Mouse (Mus musculus): ENCODE measurements around the gene B230307C23Rik. TPM values are rescaled to one million over a fixed set of nuclear protein-coding genes. Genes with fewer than 3 reads are reported as not detected.
"Not testable (repeated sequence)": the region's sequence is repeated elsewhere in the genome, so short reads cannot be mapped to it uniquely, and the experiment has no call there.

Gene B230307C23Rik
- polyA plus RNA-seq (2012; rRNA removed), result 7.1 and 8.2 TPM in 2 replicates

DNA sequence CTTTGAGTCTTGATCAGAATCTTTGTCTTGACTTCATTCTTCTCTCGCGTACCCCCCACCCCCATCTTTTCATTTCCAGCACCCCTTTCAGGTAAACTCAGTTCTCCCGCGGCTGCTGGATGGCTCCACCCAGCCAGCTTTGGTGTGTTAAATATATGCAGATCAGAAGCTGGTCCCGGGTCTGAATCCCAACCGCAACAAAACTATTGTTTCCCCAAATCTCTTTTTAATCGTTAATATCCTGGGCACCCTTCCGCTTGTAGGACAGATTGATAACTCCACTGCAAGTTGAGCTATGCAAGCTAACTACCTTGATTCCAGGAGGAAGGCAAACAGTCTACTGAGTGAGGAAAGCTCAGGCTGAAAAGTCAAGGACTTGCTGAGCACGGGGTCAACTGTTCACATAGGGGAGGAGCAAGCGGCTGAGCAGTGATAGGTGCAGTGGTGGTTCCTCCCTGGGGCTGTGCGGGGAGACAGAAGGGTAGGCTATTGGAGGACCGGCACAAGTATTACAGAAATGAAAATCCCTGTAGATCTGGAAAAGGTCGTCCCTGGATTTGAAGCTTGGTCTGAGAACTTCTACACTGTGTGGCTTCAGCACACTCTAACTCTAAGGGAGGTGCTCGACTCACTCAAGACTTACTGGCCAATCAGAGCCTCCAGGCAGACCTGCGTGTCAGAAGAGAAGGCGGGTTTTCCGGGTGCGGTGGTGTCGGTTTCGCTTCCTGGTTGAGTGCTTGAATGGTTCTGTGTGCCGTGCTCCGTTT, at the start of gene B230307C23Rik:
B230307C23Rik (plus strand) TSS at position 700 of the 767 bp plus-strand sequence.
- peak; percentile 88 for DNase-seq (ENCODE audit: low read depth, low spot score)
- 2% methylated on average over 22 of the region's 22 CpGs for WGBS

GRCm38 (mm10) chr16:97948836-97949235, 48.3 kb upstream of the B230307C23Rik start:
- DNase-seq (ENCODE audit: low read depth, low spot score), result no peak
- WGBS, result 80% methylated on average over 4 of the region's 4 CpGs

GRCm38 (mm10) chr16:97950061-97950460, 47.1 kb upstream of the B230307C23Rik start:
- WGBS, result 98% methylated on average over 8 of the region's 8 CpGs

GRCm38 (mm10) chr16:97952371-97952770, 44.7 kb upstream of the B230307C23Rik start:
- 95% methylated on average over 4 of the region's 4 CpGs for WGBS
- DNase-seq (ENCODE audit: low read depth, low spot score), result no peak

More at GRCm38 (mm10) chr16:97950061-97950460, 47.1 kb upstream of the B230307C23Rik start:
- DNase-seq (ENCODE audit: low read depth, low spot score), result no peak

- 90% methylated on average over 9 of the region's 9 CpGs for WGBS
- no peak for DNase-seq (ENCODE audit: low read depth, low spot score)
Measured at GRCm38 (mm10) chr16:97952801-97953200, 44.3 kb upstream of the B230307C23Rik start.

DNA sequence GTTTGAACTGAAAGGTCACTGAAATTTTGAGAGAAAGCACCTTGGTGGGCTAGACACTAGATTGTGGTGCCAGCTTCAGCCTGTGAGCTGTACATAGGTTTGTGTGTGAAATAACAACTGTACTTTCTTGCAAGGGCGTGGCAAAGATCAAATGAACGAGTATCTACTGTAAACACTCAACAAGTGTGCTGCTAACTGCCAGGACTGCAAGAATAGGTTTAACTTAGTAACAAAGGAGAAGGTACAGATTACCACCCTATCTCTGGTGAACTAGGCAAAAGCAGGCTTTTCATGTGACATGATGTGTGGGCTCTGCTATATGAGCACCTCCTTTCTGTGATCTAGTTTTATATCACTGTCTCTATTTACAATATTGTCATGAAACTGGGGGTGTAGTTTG, 43.8 kb upstream of the B230307C23Rik start:
- no peak for DNase-seq (ENCODE audit: low read depth, low spot score)
- 46% methylated on average over 2 of the region's 2 CpGs for WGBS

GRCm38 (mm10) chr16:97956011-97956410, 41.1 kb upstream of the B230307C23Rik start:
- no peak for DNase-seq (ENCODE audit: low read depth, low spot score)
- WGBS, result 78% methylated on average over 2 of the region's 2 CpGs

GRCm38 (mm10) chr16:97957626-97958025, 39.5 kb upstream of the B230307C23Rik start:
- no peak for DNase-seq (ENCODE audit: low read depth, low spot score)

DNA sequence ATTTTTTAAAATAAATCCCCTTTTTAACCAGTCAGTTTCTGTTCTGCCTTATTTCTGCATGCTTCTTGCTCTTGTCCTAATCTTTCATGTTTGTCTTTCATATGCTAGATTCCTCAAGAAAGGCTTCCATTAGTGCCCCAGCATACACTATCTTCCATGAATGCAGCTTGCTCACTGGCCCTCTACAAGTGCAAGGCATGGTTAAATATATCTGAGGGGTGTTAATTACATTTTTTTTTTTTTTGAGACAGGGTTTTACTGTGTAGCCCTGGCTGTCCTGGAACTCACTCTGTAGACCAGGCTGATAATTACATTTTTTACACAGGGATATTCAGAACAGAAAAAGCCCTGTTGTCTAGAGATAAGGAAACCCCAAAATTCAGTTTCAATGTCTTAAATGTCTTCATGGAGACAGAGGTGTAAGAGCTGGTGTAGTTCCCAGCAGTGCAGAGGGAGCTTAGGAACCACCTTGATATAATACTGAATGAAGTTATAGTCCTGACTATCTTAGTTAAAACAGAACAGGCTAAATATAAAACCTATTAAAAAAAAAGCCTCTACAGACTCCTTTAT, 38.6 kb upstream of the B230307C23Rik start:
- no peak for DNase-seq (ENCODE audit: low read depth, low spot score)

GRCm38 (mm10) chr16:97960348-97960747, 36.8 kb upstream of the B230307C23Rik start:
- DNase-seq (ENCODE audit: low read depth, low spot score), result no peak
- WGBS, result 92% methylated on average over 3 of the region's 3 CpGs

DNA sequence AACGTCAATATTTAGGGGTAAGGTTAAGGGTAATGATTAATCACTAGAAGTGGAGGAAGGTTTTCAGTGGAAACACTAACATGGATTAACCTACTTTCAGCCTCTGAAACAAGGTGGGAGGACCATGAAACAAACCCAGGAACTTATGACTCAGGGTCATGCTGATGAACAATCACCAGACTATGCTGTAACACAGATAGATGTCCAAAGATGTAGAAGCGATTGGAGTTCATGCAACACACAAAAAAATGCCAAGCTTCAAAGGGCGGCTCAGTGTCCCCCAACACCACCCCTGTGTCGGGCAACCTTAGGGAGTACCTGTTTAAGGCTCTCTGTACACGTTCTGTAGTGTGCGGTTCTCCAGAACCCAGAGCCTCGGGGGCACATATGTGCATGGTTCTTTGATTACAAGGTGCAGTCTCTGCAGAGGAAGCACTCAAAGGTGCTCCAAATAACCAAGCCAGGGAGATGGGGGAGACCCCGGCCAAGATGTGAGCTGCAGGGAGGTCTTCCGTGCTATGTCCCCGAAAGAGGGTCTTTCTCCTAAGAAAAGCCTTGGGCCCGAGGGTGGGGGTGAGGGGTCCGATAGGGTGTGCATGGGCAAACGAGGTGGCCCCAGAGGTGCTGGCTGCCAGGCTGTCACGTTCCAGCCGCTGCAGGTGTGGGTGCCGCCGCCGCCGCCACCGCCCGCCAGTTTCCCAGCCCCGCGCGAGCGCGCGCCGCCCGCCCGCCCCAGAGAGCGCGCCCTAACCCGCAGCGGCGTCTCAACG, 35.5 kb upstream of the B230307C23Rik start:
- WGBS, result 1% methylated on average over 36 of the region's 36 CpGs
- DNase-seq (ENCODE audit: low read depth, low spot score), result no peak

GRCm38 (mm10) chr16:97962151-97962948, 34.8 kb upstream of the B230307C23Rik start, which contains the start of the genes C2cd2 and Zbtb21:
TSS of gene C2cd2 (minus strand) at chr16:97962598.
TSS of gene Zbtb21 (minus strand) at chr16:97962622.
- peak; percentile 89 for DNase-seq (ENCODE audit: low read depth, low spot score)
- under 1% methylated on average over 78 of the region's 78 CpGs for WGBS

- 81% methylated on average over 3 of the region's 3 CpGs for WGBS
- DNase-seq (ENCODE audit: low read depth, low spot score), result no peak
Measured at GRCm38 (mm10) chr16:97963956-97964540, 33.1 kb upstream of the B230307C23Rik start.

GRCm38 (mm10) chr16:97977277-97977676, 19.8 kb upstream of the B230307C23Rik start:
- DNase-seq (ENCODE audit: low read depth, low spot score), result no peak
- 63% methylated on average over 1 of the region's 1 CpGs for WGBS

DNA sequence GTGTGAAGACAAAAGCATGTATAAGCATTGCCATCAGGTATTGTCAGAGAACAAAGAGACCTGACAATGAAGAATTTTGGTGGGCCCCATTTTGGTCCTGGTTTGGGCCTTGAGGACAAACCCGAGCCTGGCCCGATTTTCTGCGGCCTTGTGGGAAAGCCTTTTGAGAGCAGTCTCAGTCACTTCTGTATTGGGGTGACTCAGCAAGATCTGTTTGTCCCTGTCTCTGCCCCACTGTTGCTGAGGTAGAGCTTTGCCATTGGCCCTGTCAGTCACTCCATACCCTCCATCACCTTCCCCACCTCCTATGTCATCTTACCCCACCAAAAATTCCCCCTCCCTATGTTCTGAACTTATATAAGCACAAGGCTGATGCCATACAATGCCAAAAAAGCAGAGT, 19.4 kb upstream of the B230307C23Rik start:
- WGBS, result 94% methylated on average over 3 of the region's 3 CpGs
- DNase-seq (ENCODE audit: low read depth, low spot score), result no peak

DNA sequence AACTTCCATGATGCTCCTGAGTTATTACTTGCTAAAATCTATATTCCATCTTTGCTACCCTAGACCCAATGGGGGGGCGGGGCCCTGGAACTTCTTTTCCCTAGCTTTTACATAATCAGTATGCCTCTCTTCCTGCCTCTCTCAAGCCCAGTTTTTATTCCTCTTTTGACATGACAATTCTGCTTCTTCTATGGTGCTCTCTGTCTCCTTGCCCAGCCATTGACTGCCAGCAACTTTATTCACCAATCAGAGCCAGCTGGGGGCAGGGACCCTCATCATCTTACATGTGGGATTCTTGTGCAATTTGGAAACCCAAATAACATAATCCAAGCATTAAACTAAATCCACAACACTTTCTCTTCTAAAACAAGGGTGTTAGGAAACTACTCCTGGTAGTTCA, 15.8 kb upstream of the B230307C23Rik start:
- no peak for DNase-seq (ENCODE audit: low read depth, low spot score)
- 91% methylated on average over 1 of the region's 1 CpGs for WGBS

- WGBS, result 71% methylated on average over 5 of the region's 5 CpGs
- no peak for DNase-seq (ENCODE audit: low read depth, low spot score)
Measured at GRCm38 (mm10) chr16:97984589-97984988, 12.5 kb upstream of the B230307C23Rik start.

GRCm38 (mm10) chr16:97991517-97991916, 5.6 kb upstream of the B230307C23Rik start:
- DNase-seq (ENCODE audit: low read depth, low spot score), result no peak
- 82% methylated on average over 2 of the region's 2 CpGs for WGBS

GRCm38 (mm10) chr16:97992477-97992876, 4.6 kb upstream of the B230307C23Rik start:
- DNase-seq (ENCODE audit: low read depth, low spot score), result not testable (repeated sequence)
- 76% methylated on average over 3 of the region's 3 CpGs for WGBS
